Mouse (Mus musculus) gastrocnemius, postnatal 10 days (tissue): ENCODE data around the gene Anapc13. TPM values are rescaled to one million over a fixed set of nuclear protein-coding genes. Genes with fewer than 3 reads are reported as not detected.

Experiments used
- DNase-seq: peaks from one replicate; pipeline ENCODE4 v3.0.0; 2021; ENCODE audit warnings: mixed read lengths
- total RNA-seq, 2 experiments: library from RNA; stranded (reverse); gene quantifications; 2 replicates each; pipeline ENCODE4 v1.2.3; 2021

Gene Anapc13
- total RNA-seq, 2 experiments from 2014 or later, result 251 to 261 TPM

- no peak for DNase-seq
These were observed 5.6 kb downstream of the Anapc13 start for GRCm38 (mm10) chr9:102631589-102632147.

GRCm38 (mm10) chr9:102632173-102632572, 6.1 kb downstream of the Anapc13 start:
- no peak for DNase-seq

GRCm38 (mm10) chr9:102632923-102633537, 6.9 kb downstream of the Anapc13 start:
- no peak for DNase-seq

- DNase-seq, result no peak
These were observed 8.4 kb downstream of the Anapc13 start for GRCm38 (mm10) chr9:102634453-102634852.

GRCm38 (mm10) chr9:102636553-102636952, 10.5 kb downstream of the Anapc13 start:
- DNase-seq, result peak; percentile 55

- DNase-seq, result no peak
These were observed 11.0 kb downstream of the Anapc13 start for GRCm38 (mm10) chr9:102637115-102637514.

- no peak for DNase-seq
These were observed 12.9 kb downstream of the Anapc13 start for GRCm38 (mm10) chr9:102638963-102639362.

GRCm38 (mm10) chr9:102639510-102639909, 13.4 kb downstream of the Anapc13 start:
- no peak for DNase-seq

GRCm38 (mm10) chr9:102641531-102641930, 15.4 kb downstream of the Anapc13 start:
- no peak for DNase-seq

GRCm38 (mm10) chr9:102643071-102643485, 17.0 kb downstream of the Anapc13 start:
- DNase-seq, result no peak

GRCm38 (mm10) chr9:102643486-102644101, 17.5 kb downstream of the Anapc13 start:
- DNase-seq, result peak; percentile 72

GRCm38 (mm10) chr9:102645119-102645695, 19.1 kb downstream of the Anapc13 start:
- DNase-seq, result no peak

- DNase-seq, result no peak
These were observed 20.9 kb downstream of the Anapc13 start for GRCm38 (mm10) chr9:102647010-102647409.

GRCm38 (mm10) chr9:102649917-102650527, 23.9 kb downstream of the Anapc13 start:
- no peak for DNase-seq

GRCm38 (mm10) chr9:102650637-102651036, 24.5 kb downstream of the Anapc13 start:
- DNase-seq, result peak; percentile 38

GRCm38 (mm10) chr9:102651199-102651720, 25.2 kb downstream of the Anapc13 start:
- no peak for DNase-seq

GRCm38 (mm10) chr9:102656355-102657095, 30.4 kb downstream of the Anapc13 start:
- DNase-seq, result no peak

- DNase-seq, result no peak
These were observed 42.0 kb downstream of the Anapc13 start for GRCm38 (mm10) chr9:102668115-102668514.

GRCm38 (mm10) chr9:102668906-102669305, 42.8 kb downstream of the Anapc13 start:
- no peak for DNase-seq

GRCm38 (mm10) chr9:102673381-102673780, 47.3 kb downstream of the Anapc13 start:
- DNase-seq, result no peak

- DNase-seq, result no peak
These were observed 49.8 kb downstream of the Anapc13 start for GRCm38 (mm10) chr9:102675922-102676321.

GRCm38 (mm10) chr9:102681470-102681869, 55.4 kb downstream of the Anapc13 start:
- DNase-seq, result no peak
